Comparison of ENCODE assay signal across 10 mouse cellular contexts in genomic region chr9:21001651-21002200, GRCm38 (mm10). TPM values are rescaled to one million over a fixed set of nuclear protein-coding genes. Genes with fewer than 3 reads are reported as not detected.
DNase-seq lines count a peak whose midpoint lies in the region; ATAC-seq lines count a peak whose summit lies in the region.
"Had no signal": no experiment of that assay in that cellular context is flagged by ENCODE, and none has a peak within 500 bp of the region (broad histone marks: within the 10 kb centered on the region; RNA-seq: fewer than 3 reads in every experiment).

No protein-coding gene starts in this region.

- ATAC-seq in intestine, embryonic 14.5 days (replicated peaks; ENCODE audit: low FRiP score, low TSS enrichment, low read depth): no peak
- no peak for ATAC-seq in intestine, embryonic 15.5 days
- ATAC-seq in forebrain, embryonic 13.5 days: no peak
- no peak for ATAC-seq in midbrain, embryonic 15.5 days (replicated peaks)
- ATAC-seq in inflammation-experienced regulatory T-cells, adult 6 months: no peak

- H3K4me2 ChIP-seq in intestine, embryonic 14.5 days (ENCODE audit: low read length): peak overlapping the region; percentile 84; the same call in 1 of the 2 replicates
- no peak overlapping the region for H3K4me2 ChIP-seq in intestine, embryonic 15.5 days (replicated peaks)
- H3K4me2 ChIP-seq in forebrain, embryonic 13.5 days: peak overlapping the region; percentile 86; the same call in 1 of the 2 replicates
- no peak overlapping the region; the same call in 1 of the 2 replicates for H3K4me2 ChIP-seq in midbrain, embryonic 15.5 days

- no peaks in the 10 kb centered on the region for H3K27me3 ChIP-seq in intestine, embryonic 14.5 days (replicated peaks; ENCODE audit: control insufficient read depth, insufficient read depth, low read length)
- H3K27me3 ChIP-seq in intestine, embryonic 15.5 days (replicated peaks): no peaks in the 10 kb centered on the region
- no peaks in the 10 kb centered on the region for H3K27me3 ChIP-seq in forebrain, embryonic 13.5 days
- no peaks in the 10 kb centered on the region for H3K27me3 ChIP-seq in midbrain, embryonic 15.5 days (replicated peaks)
- H3K27me3 ChIP-seq: limb, embryonic 15.5 days had no signal

- H3K4me1 ChIP-seq in intestine, embryonic 14.5 days (replicated peaks; ENCODE audit: control insufficient read depth, insufficient read depth, low read length): peaks cover 5% of the 10 kb centered on the region
- H3K4me1 ChIP-seq in intestine, embryonic 15.5 days (replicated peaks): 0 out of 2 replicates have a peak, but pooled peaks cover 2% of the 10 kb centered on the region
- H3K4me1 ChIP-seq in forebrain, embryonic 13.5 days: peaks cover 11% of the 10 kb centered on the region
- H3K4me1 ChIP-seq in midbrain, embryonic 15.5 days: peaks cover 14% of the 10 kb centered on the region

- no peak overlapping the region for H3K9ac ChIP-seq in intestine, embryonic 14.5 days (ENCODE audit: low read length)
- H3K9ac ChIP-seq in intestine, embryonic 15.5 days: no peak overlapping the region
- H3K9ac ChIP-seq in forebrain, embryonic 13.5 days: no peak overlapping the region
- H3K9ac ChIP-seq in midbrain, embryonic 15.5 days: no peak overlapping the region

- no peak overlapping the region for H3K27ac ChIP-seq in intestine, embryonic 14.5 days (ENCODE audit: low read depth)
- no peak overlapping the region for H3K27ac ChIP-seq in intestine, embryonic 15.5 days
- no peak overlapping the region for H3K27ac ChIP-seq in forebrain, embryonic 13.5 days
- H3K27ac ChIP-seq in midbrain, embryonic 15.5 days: no peak overlapping the region

- no peaks in the 10 kb centered on the region for H3K9me3 ChIP-seq in intestine, embryonic 14.5 days (ENCODE audit: control insufficient read depth, low read length)
- H3K9me3 ChIP-seq in intestine, embryonic 15.5 days: no peaks in the 10 kb centered on the region
- no peaks in the 10 kb centered on the region for H3K9me3 ChIP-seq in forebrain, embryonic 13.5 days (replicated peaks)
- H3K9me3 ChIP-seq in midbrain, embryonic 15.5 days: no peaks in the 10 kb centered on the region
- H3K9me3 ChIP-seq: limb, embryonic 15.5 days had no signal

- peaks cover 23% of the 10 kb centered on the region for H3K36me3 ChIP-seq in intestine, embryonic 14.5 days (ENCODE audit: control insufficient read depth, insufficient read depth, low read length)
- H3K36me3 ChIP-seq in intestine, embryonic 15.5 days: peaks cover 11% of the 10 kb centered on the region
- peaks cover 22% of the 10 kb centered on the region for H3K36me3 ChIP-seq in forebrain, embryonic 13.5 days (ENCODE audit: poor library complexity, severe bottlenecking)
- H3K36me3 ChIP-seq in midbrain, embryonic 15.5 days (replicated peaks): peaks cover 13% of the 10 kb centered on the region; the same call in 1 of the 2 replicates

- DNase-seq in intestine, embryonic 14.5 days (ENCODE audit: low spot score): no peak
- DNase-seq in ES-CJ7 (ENCODE audit: low read depth, low spot score): peak; percentile 86
- DNase-seq in layer of hippocampus, adult 9-10 months (ENCODE audit: low spot score): no peak
- DNase-seq: kidney, postnatal 4 days; thymus, postnatal 4 days had no signal

- no peak overlapping the region for H3K4me3 ChIP-seq in intestine, embryonic 14.5 days (ENCODE audit: low read depth, low read length)
- no peak overlapping the region for H3K4me3 ChIP-seq in intestine, embryonic 15.5 days (replicated peaks)
- no peak overlapping the region for H3K4me3 ChIP-seq in forebrain, embryonic 13.5 days
- peak overlapping the region; percentile 63; the same call in 1 of the 2 replicates for H3K4me3 ChIP-seq in midbrain, embryonic 15.5 days

- 53% methylated on average over 6 of the region's 6 CpGs for WGBS in intestine, embryonic 14.5 days
- 50% methylated on average over 6 of the region's 6 CpGs for WGBS in intestine, embryonic 15.5 days
- 79% methylated on average over 6 of the region's 6 CpGs for WGBS in forebrain, embryonic 13.5 days
- 80% methylated on average over 6 of the region's 6 CpGs for WGBS in midbrain, embryonic 15.5 days

RNA-seq across cellular contexts. Expression of gene Mrpl4, which starts 0.8 kb away (rescaled TPM):
- polyA plus RNA-seq in intestine, embryonic 14.5 days (2014; fragmentation: Nextera tagmentation; extraction: Ambion mirVana): 151 and 155 TPM in 2 replicates
- polyA plus RNA-seq in intestine, embryonic 15.5 days (2015; fragmentation: Nextera tagmentation; extraction: Ambion mirVana): 145 and 159 TPM in 2 replicates
- 115 and 124 TPM in 2 replicates for polyA plus RNA-seq in forebrain, embryonic 13.5 days (2015; fragmentation: Nextera tagmentation; extraction: Ambion mirVana)
- polyA plus RNA-seq in midbrain, embryonic 15.5 days (2015; fragmentation: Nextera tagmentation; extraction: Ambion mirVana): 93.4 and 110 TPM in 2 replicates
- polyA plus RNA-seq in inflammation-experienced regulatory T-cells, adult 6 months (2017; shearing (Covaris generic)): 100 to 1,000 TPM in 2 of 3 experiments, 10 to 100 TPM in 1; 95.6 to 122 (median 112) TPM

RNA-seq across cellular contexts. Expression of gene Icam1, which starts 14.1 kb away (rescaled TPM):
- 11.4 and 11.8 TPM in 2 replicates for polyA plus RNA-seq in intestine, embryonic 14.5 days (2014; fragmentation: Nextera tagmentation; extraction: Ambion mirVana)
- 12.6 and 12.8 TPM in 2 replicates for polyA plus RNA-seq in intestine, embryonic 15.5 days (2015; fragmentation: Nextera tagmentation; extraction: Ambion mirVana)
- 2.4 and 2.8 TPM in 2 replicates for polyA plus RNA-seq in forebrain, embryonic 13.5 days (2015; fragmentation: Nextera tagmentation; extraction: Ambion mirVana)
- polyA plus RNA-seq in midbrain, embryonic 15.5 days (2015; fragmentation: Nextera tagmentation; extraction: Ambion mirVana): 3.3 and 3.9 TPM in 2 replicates
- 10 to 100 TPM; 50.8 to 92.7 (median 68.9) TPM for polyA plus RNA-seq in inflammation-experienced regulatory T-cells, adult 6 months (2017; shearing (Covaris generic))

RNA-seq across cellular contexts. Expression of gene S1pr2, which starts 25.1 kb away (rescaled TPM):
- polyA plus RNA-seq in intestine, embryonic 14.5 days (2014; fragmentation: Nextera tagmentation; extraction: Ambion mirVana): 31.9 and 35.5 TPM in 2 replicates
- 29.2 and 30.4 TPM in 2 replicates for polyA plus RNA-seq in intestine, embryonic 15.5 days (2015; fragmentation: Nextera tagmentation; extraction: Ambion mirVana)
- 6.8 and 10.3 TPM in 2 replicates for polyA plus RNA-seq in forebrain, embryonic 13.5 days (2015; fragmentation: Nextera tagmentation; extraction: Ambion mirVana)
- 11.3 and 11.7 TPM in 2 replicates for polyA plus RNA-seq in midbrain, embryonic 15.5 days (2015; fragmentation: Nextera tagmentation; extraction: Ambion mirVana)
- 1 to 10 TPM; 5.1 to 6.4 (median 5.9) TPM for polyA plus RNA-seq in inflammation-experienced regulatory T-cells, adult 6 months (2017; shearing (Covaris generic))

RNA-seq across cellular contexts. Expression of gene Icam4, which starts 27.4 kb away (rescaled TPM):
- polyA plus RNA-seq in intestine, embryonic 14.5 days (2014; fragmentation: Nextera tagmentation; extraction: Ambion mirVana): 0.96 TPM in 1 of 2 replicates, not detected in the other
- polyA plus RNA-seq in intestine, embryonic 15.5 days (2015; fragmentation: Nextera tagmentation; extraction: Ambion mirVana): 2.9 and 3.0 TPM in 2 replicates
- 0.17 and 0.37 TPM in 2 replicates for polyA plus RNA-seq in forebrain, embryonic 13.5 days (2015; fragmentation: Nextera tagmentation; extraction: Ambion mirVana)
- polyA plus RNA-seq in midbrain, embryonic 15.5 days (2015; fragmentation: Nextera tagmentation; extraction: Ambion mirVana): 0.27 TPM in 2 replicates
- 1 to 10 TPM; 1.6 to 6.3 (median 3.1) TPM for polyA plus RNA-seq in inflammation-experienced regulatory T-cells, adult 6 months (2017; shearing (Covaris generic))

RNA-seq across cellular contexts. Expression of gene Icam5, which starts 30.1 kb away (rescaled TPM):
- 0.12 TPM in 2 replicates for polyA plus RNA-seq in intestine, embryonic 14.5 days (2014; fragmentation: Nextera tagmentation; extraction: Ambion mirVana)
- polyA plus RNA-seq in intestine, embryonic 15.5 days (2015; fragmentation: Nextera tagmentation; extraction: Ambion mirVana): 0.06 and 0.16 TPM in 2 replicates
- 0.19 and 0.45 TPM in 2 replicates for polyA plus RNA-seq in forebrain, embryonic 13.5 days (2015; fragmentation: Nextera tagmentation; extraction: Ambion mirVana)
- 1.8 TPM in 2 replicates for polyA plus RNA-seq in midbrain, embryonic 15.5 days (2015; fragmentation: Nextera tagmentation; extraction: Ambion mirVana)
- polyA plus RNA-seq in inflammation-experienced regulatory T-cells, adult 6 months (2017; shearing (Covaris generic)): under 1 TPM in 2 of 3 experiments, not detected in 1; 0.25 to 0.31 TPM

Comparison
In these comparisons a context has a peak if more than half of its experiments do, and no peak if none do; other contexts are left out.
1. H3K4me2 ChIP-seq: peak in intestine, embryonic 14.5 days (single experiment) and forebrain, embryonic 13.5 days (single experiment); none in intestine, embryonic 15.5 days (single experiment) and midbrain, embryonic 15.5 days (single experiment).